Mouse (Mus musculus) layer of hippocampus, adult 9-11 months (tissue): ENCODE data around the gene Ubap2.

Experiments
- DNase-seq: peaks from one replicate; pipeline ENCODE4 v3.0.0; 2022

The Ubap2 gene

GRCm38 (mm10) chr4:41161232-41161631 is 113.7 kb downstream of the Ubap2 start:
- DNase-seq, result no peak

- no peak for DNase-seq
Observed at GRCm38 (mm10) chr4:41158251-41158650, 116.7 kb downstream of the Ubap2 start.

- DNase-seq, result no peak
Observed at GRCm38 (mm10) chr4:41156961-41157360, 118.0 kb downstream of the Ubap2 start.

GRCm38 (mm10) chr4:41153146-41153545 is 121.8 kb downstream of the Ubap2 start:
- no peak for DNase-seq

GRCm38 (mm10) chr4:41151186-41151585 is 123.8 kb downstream of the Ubap2 start:
- DNase-seq, result no peak

GRCm38 (mm10) chr4:41149891-41150290 is 125.1 kb downstream of the Ubap2 start:
- DNase-seq, result no peak
